Mouse (Mus musculus) urinary bladder, adult 18-20 months (tissue): ENCODE measurements around the gene Esp8.
"Not testable (repeated sequence)": the region's sequence is repeated elsewhere in the genome, so short reads cannot be mapped to it uniquely, and the experiment has no call there.

Experiments
- DNase-seq, 2 experiments: peaks; one replicate each; pipeline ENCODE4 v3.0.0; 2022; ENCODE audit warnings: low spot score in 2 of 2, mixed read lengths in 2 of 2

Gene Esp8

DNA sequence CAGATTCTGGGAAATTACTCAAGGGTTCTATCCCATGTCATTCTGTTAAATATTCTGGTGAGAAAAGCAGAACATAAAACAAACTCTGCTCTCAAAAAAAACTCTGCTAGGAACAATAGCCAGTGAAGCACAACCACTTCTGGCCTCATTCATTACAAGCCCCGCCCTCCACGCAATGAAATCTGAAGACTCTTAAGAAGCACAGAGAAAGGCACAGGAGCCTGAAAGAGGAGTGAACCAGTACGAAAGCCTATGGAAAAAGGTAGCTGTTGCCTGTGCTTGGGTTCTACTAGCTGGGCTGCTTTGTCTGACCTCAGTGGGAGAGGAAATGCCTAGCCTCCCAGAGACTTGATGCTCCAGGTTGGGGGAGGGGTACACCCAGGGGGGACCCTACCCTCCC lies at the start of gene Esp8:
Esp8 (plus strand) TSS at position 205 of the 400 bp plus-strand sequence.
- no peak for DNase-seq

DNA sequence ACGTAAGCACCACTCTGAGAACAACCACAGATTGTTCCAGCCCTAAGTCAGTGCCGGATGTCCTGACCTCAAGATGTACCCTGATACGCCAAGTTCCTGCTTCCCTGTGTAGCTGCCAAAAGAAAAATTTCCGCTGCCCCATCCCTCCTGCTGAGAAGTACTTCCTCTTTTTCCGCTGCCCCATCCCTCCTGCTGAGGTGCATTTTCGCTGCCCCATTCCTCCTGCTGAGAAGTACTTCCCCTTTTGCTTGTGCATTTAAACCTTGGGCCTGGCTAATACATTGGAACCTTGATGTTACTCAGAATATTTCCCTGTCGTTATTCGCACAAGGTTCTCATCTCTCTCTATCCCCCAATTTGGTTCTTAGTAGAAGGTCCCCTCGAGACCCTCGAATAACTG lies 36.3 kb upstream of the Esp8 start:
- DNase-seq: not testable (repeated sequence)

DNA sequence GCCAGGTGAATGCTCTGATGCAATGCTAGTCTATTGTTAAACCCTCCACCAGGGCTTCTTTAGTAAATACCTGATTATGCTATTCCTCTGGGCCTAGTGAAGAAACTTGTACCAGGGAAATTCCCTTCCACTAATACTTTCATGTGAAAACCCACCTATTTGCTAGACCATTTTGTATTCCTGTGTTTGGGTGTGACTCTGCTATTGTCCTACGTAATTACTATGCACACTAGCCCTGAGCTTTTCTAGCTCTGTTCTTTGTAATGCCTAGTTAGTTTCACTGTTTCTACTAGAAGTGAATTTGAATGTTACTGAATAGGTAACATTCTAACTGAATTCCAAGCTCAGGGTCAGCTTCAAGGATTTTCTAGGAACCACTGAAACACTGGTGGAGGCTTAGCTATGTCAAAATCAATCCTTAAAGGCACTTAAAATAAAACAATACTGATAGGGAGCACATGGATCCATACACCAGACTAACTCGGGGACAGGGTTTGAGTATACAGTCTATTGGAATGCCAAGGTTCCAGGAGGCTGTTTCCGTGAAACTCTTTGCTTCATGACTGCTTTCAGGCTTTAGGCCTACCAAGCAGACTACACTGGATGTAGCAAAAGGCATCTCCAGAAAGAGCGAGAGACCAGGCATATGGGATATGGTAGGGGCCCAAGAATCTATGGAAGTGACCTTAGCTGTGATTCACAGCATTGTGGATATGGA lies 24.2 kb upstream of the Esp8 start:
- DNase-seq: not testable (repeated sequence)

DNA sequence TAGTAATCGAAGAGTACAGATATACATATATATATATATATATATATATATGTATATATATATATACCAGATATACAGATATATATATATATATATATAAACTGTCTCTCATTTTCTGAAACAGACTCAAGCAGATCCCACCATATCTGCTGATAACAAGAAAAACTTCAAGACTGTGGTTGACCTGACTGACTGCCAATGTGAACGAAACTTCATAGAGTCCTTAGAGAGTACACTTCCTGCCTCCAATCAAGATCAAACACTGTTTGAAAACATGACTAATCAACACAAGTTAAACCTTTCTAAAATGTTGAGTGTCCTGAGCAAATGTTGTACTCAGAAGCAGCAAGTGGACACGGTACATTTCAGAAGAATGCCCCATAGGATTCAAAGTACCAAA lies 10.0 kb downstream of the Esp8 start:
- DNase-seq: no peak

DNA sequence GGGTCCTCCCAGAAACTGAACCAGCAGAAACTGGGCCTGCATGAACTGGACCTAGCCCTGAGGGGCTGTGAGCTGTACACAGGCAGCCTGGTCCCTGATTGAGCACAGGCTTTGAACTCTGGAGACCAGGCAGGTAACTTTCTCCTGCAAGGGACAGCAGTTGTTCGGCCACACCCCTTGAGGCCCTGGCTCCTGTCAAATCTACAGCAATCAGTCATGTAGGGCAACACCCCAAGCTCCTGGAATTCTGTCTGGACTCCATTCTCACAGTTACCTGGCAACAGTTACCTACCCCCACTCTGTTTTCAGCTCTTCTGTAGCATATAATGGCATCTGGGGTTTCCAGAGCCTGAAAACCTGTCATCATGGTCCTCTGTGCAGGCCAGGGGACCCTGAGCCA lies 11.3 kb downstream of the Esp8 start:
- DNase-seq: no peak

DNA sequence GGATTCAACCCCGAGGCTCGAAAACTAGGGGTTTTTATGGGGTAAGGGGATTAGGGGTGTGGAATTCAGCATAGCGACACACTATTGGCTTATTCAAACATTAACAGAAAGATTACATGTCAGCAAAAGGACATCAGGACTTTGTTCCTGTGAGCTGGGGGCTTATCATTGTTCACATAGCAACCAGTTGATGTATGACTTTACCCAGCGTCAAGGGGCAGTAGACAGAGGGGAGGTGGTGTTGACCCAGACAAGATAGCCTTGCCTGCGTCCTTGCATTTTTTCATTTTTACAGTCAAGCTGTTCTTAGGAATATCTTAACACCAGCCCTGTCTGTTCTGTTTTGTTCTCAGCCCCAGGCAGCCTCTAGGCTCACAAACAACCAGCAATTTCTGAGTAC lies 27.2 kb downstream of the Esp8 start:
- DNase-seq: not testable (repeated sequence)

DNA sequence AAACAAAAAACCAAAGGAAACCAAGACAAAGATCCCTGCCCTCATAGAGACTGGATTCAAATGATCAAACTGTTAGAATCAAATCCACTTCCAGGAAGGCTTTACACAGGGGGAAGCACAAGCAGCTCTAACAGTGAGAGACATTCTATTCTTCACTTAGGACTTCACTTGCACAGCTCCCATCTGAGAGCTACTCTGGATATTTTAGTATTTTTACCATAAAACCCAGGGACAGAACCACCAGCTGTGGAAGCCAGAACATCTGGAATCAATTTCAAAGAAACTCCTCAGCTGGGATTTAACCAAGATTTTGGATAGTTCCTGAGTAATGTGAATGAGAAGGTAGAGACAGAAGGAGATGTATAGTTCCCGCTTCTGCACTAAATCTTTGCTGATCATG lies 33.6 kb downstream of the Esp8 start:
- DNase-seq: no peak

DNA sequence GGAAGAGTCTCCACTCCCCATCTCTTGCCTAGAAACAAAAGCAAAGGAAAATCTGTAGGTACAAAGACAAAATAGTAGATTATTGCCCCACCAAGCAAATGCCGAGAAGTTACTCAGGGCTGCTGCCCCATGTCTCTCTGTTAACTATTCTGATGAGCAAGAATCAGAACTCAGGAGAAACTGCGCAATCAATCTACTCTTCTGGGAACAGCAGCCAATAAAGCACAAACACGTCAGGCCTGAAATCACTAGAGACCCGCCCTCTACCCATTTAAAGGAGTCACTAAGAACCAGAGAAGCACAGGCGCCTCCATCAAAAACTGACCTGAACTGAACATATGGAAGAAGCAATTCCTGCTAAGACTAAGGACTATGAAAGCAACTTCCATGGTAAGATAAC lies 41.4 kb downstream of the Esp8 start, which contains the start of gene Esp6:
Esp6 (plus strand) TSS at position 301 of the 400 bp plus-strand sequence.
- no peak for DNase-seq
